Mouse (Mus musculus) thymus, adult 2 months (tissue): ENCODE measurements around the gene Osbp2. TPM values are rescaled to one million over a fixed set of nuclear protein-coding genes. Genes with fewer than 3 reads are reported as not detected.

Source experiments
- DNase-seq: peaks from one replicate; pipeline ENCODE4 v3.0.0; 2021
- H3K27ac ChIP-seq: fragments of 200-500 bp; 2 replicates; pipeline ENCODE4 v1.5.1; 2012; ENCODE audit warnings: low read length, control low read depth; ENCODE audit not compliant: control insufficient read depth, insufficient read depth
- H3K27me3 ChIP-seq: fragments of 200-500 bp; 2 replicates; pipeline ENCODE4 v1.6.1; 2012; ENCODE audit warnings: mild to moderate bottlenecking, low read length, moderate library complexity, mixed read lengths; ENCODE audit not compliant: control insufficient read depth, insufficient read depth
- H3K36me3 ChIP-seq: fragments of 200-500 bp; 2 replicates; pipeline ENCODE4 v1.6.1; 2012; ENCODE audit warnings: mild to moderate bottlenecking, low read length, moderate library complexity; ENCODE audit not compliant: control insufficient read depth, insufficient read depth
- H3K4me1 ChIP-seq: fragments of 200-500 bp; replicated peaks from 2 replicates; pipeline ENCODE4 v1.6.1; 2012; ENCODE audit warnings: low read length; ENCODE audit not compliant: control insufficient read depth, insufficient read depth
- H3K4me3 ChIP-seq: fragments of 200-500 bp; 2 replicates; pipeline ENCODE4 v1.5.1; 2012; ENCODE audit warnings: mild to moderate bottlenecking, low read length, control low read depth, moderate library complexity; ENCODE audit not compliant: control insufficient read depth, insufficient read depth
- CTCF ChIP-seq: fragments of 200-500 bp; IDR thresholded peaks from 2 replicates; pipeline ENCODE4 v1.5.1; 2012; ENCODE audit warnings: mild to moderate bottlenecking, control low read depth, low read length, moderate library complexity, borderline replicate concordance; ENCODE audit not compliant: control insufficient read depth, poor library complexity, insufficient read depth; ENCODE audit errors: extremely low read depth
- POLR2A ChIP-seq: fragments of 200-500 bp; IDR thresholded peaks from 2 replicates; pipeline ENCODE4 v1.6.1; 2012; ENCODE audit warnings: mild to moderate bottlenecking, low read length, control low read depth, moderate library complexity; ENCODE audit not compliant: control insufficient read depth, poor library complexity, insufficient read depth; ENCODE audit errors: extremely low read depth
- WGBS: fragments of 180-500 bp; shearing (Covaris S2); methylation state at CpG from one replicate; pipeline ENCODE4 v1.1.7; 2018; 5-methylcytosine and 5-hydroxymethylcytosine counted together
- polyA plus RNA-seq: library from polyadenylated mRNA; depleted of rRNA; stranded (reverse); fragments of >200 nt; gene quantifications from 2 replicates; pipeline ENCODE4 v1.2.3, GENCODE M21; 2012

The Osbp2 gene
- polyA plus RNA-seq, 1 experiment = 1.1 TPM

- Histone ChIP-seq H3K4me1 (peaks cover 10% of the 10 kb centered on the region), H3K36me3 (no peaks in the 10 kb centered on the region), H3K27ac (no peak within 1 kb of the TSS), H3K4me3 (peak within 1 kb of the TSS; percentile 37), H3K27me3 (no peaks in the 10 kb centered on the region)
- WGBS = 22% methylated on average over 46 of the region's 46 CpGs
- TF ChIP-seq CTCF (no peak), POLR2A (no peak)
- DNase-seq = peak; percentile 85
These were observed 30.9 kb upstream of the Osbp2 start, which contains the start of the genes 4921536K21Rik and Dusp18 for GRCm38 (mm10) chr11:3894406-3895281. Gene 4921536K21Rik, minus strand, starts transcription at chr11:3895098. Gene Dusp18, plus strand, starts transcription at chr11:3895240.

GRCm38 (mm10) chr11:3893970-3894369 lies 30.3 kb upstream of the Osbp2 start:
- no peak for TF ChIP-seq CTCF
- no peak for TF ChIP-seq POLR2A
- 88% methylated on average over 6 of the region's 6 CpGs for WGBS
- H3K4me1 ChIP-seq = peaks cover 10% of the 10 kb centered on the region

GRCm38 (mm10) chr11:3887331-3887730 lies 23.6 kb upstream of the Osbp2 start:
- DNase-seq = no peak
- Histone ChIP-seq H3K27me3 (no peaks in the 10 kb centered on the region), H3K27ac (no peak overlapping the region), H3K36me3 (no peaks in the 10 kb centered on the region), H3K4me1 (no peaks in the 10 kb centered on the region; the same call in 1 of the 2 replicates), H3K4me3 (no peak overlapping the region)
- TF ChIP-seq POLR2A (no peak), CTCF (no peak)
- WGBS = 94% methylated on average over 5 of the region's 5 CpGs

More at GRCm38 (mm10) chr11:3893970-3894369, 30.3 kb upstream of the Osbp2 start:
- DNase-seq = no peak
- Histone ChIP-seq H3K27me3 (no peaks in the 10 kb centered on the region), H3K36me3 (no peaks in the 10 kb centered on the region), H3K4me3 (no peak overlapping the region), H3K27ac (no peak overlapping the region)

GRCm38 (mm10) chr11:3883711-3884110 lies 20.0 kb upstream of the Osbp2 start:
- no peak for TF ChIP-seq CTCF
- TF ChIP-seq POLR2A = no peak
- no peaks in the 10 kb centered on the region for H3K36me3 ChIP-seq
- H3K4me1 ChIP-seq = peaks cover 6% of the 10 kb centered on the region; the same call in 1 of the 2 replicates
- no peak overlapping the region for H3K4me3 ChIP-seq
- no peak overlapping the region for H3K27ac ChIP-seq
- WGBS = 28% methylated on average over 3 of the region's 3 CpGs
- H3K27me3 ChIP-seq = no peaks in the 10 kb centered on the region
- DNase-seq = no peak

GRCm38 (mm10) chr11:3879836-3880235 lies 16.1 kb upstream of the Osbp2 start:
- WGBS = 50% methylated on average over 2 of the region's 2 CpGs
- DNase-seq = peak; percentile 73
- H3K27me3 ChIP-seq = no peaks in the 10 kb centered on the region
- H3K27ac ChIP-seq = no peak overlapping the region
- TF ChIP-seq POLR2A (no peak), CTCF (no peak)
- no peak overlapping the region for H3K4me3 ChIP-seq
- peaks cover 10% of the 10 kb centered on the region; the same call in 1 of the 2 replicates for H3K4me1 ChIP-seq
- no peaks in the 10 kb centered on the region for H3K36me3 ChIP-seq

GRCm38 (mm10) chr11:3878660-3879059 lies 15.0 kb upstream of the Osbp2 start:
- Histone ChIP-seq H3K36me3 (no peaks in the 10 kb centered on the region), H3K4me3 (no peak overlapping the region), H3K27ac (no peak overlapping the region), H3K4me1 (peaks cover 10% of the 10 kb centered on the region; the same call in 1 of the 2 replicates), H3K27me3 (no peaks in the 10 kb centered on the region)
- TF ChIP-seq POLR2A (no peak), CTCF (no peak)
- 49% methylated on average over 7 of the region's 7 CpGs for WGBS
- no peak for DNase-seq

GRCm38 (mm10) chr11:3876419-3876818 lies 12.7 kb upstream of the Osbp2 start:
- no peaks in the 10 kb centered on the region for H3K36me3 ChIP-seq
- no peaks in the 10 kb centered on the region for H3K27me3 ChIP-seq
- peaks cover 10% of the 10 kb centered on the region; the same call in 1 of the 2 replicates for H3K4me1 ChIP-seq
- H3K4me3 ChIP-seq = no peak overlapping the region
- WGBS = 86% methylated on average over 6 of the region's 6 CpGs
- no peak overlapping the region for H3K27ac ChIP-seq
- no peak for DNase-seq
- TF ChIP-seq CTCF (no peak), POLR2A (no peak)
